Mouse (Mus musculus) ES-E14 (cell line): ENCODE data around the gene Otogl.

Experiments
- CHD2 ChIP-seq: IDR thresholded peaks from 2 replicates; pipeline ENCODE4 v1.6.1; 2014; ENCODE audit warnings: mild to moderate bottlenecking, low read depth, low read length, inconsistent platforms
- HCFC1 ChIP-seq: IDR thresholded peaks from 2 replicates; pipeline ENCODE4 v1.6.1; 2012; ENCODE audit warnings: low read length, inconsistent platforms, borderline replicate concordance; ENCODE audit not compliant: insufficient read depth
- MAFK ChIP-seq: IDR thresholded peaks from 2 replicates; pipeline ENCODE4 v1.6.1; 2014; ENCODE audit warnings: mild to moderate bottlenecking, low read depth, low read length, inconsistent platforms; ENCODE audit not compliant: insufficient read depth
- ZNF384 ChIP-seq: IDR thresholded peaks from 2 replicates; pipeline ENCODE4 v1.6.1; 2012; ENCODE audit warnings: low read depth, low read length, inconsistent platforms

DNA sequence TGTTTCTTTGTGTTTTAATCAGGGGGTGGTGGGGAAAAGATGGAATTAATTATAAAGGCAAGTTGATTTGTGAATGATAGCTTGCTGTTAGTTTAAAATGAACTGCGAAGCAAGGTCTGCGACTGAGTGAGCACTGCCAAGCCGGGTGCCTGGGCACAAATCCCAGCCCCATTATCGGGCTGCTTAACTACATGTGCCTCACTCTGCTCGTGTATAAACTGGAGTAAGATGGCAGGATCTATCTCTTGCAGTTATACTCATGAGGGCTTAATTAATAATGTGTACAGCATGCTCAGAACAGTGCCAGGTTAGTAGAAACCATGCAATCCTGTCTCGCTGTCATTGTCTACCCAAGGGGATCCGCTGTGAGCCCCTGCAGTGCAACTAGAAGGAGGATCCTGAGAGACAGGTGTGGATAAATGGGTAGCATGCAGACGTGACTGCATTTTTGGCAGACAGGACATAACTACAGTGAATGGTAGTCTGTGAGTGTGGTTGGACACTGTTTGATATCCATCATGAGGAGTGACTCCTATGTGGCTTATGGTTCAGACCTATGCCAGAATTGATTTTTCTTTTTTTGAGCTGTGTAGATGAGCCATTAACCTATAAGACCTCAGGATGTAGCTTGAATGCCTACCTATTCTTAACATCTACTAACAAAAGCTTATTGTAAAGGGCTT, 51.6 kb downstream of the Otogl start:
- TF ChIP-seq HCFC1, result no peak
- TF ChIP-seq ZNF384, result no peak
- no peak for TF ChIP-seq CHD2
- no peak for TF ChIP-seq MAFK
